26 mouse cellular contexts compared by ENCODE assay signal in genomic region chr6:137210991-137211390, GRCm38 (mm10). TPM values are rescaled to one million over a fixed set of nuclear protein-coding genes. Genes with fewer than 3 reads are reported as not detected.
"Had no signal": no experiment of that assay in that cellular context is flagged by ENCODE, and none has a peak within 500 bp of the region (broad histone marks: within the 10 kb centered on the region; RNA-seq: fewer than 3 reads in every experiment).

No protein-coding gene starts in this region.

- H3K4me3 ChIP-seq: heart, embryonic 12.5 days; heart, embryonic 13.5 days; heart, embryonic 15.5 days; hindbrain, embryonic 10.5 days; hindbrain, embryonic 12.5 days; hindbrain, embryonic 13.5 days; hindbrain, embryonic 15.5 days; intestine, embryonic 15.5 days; kidney, embryonic 15.5 days; layer of hippocampus, adult 2 months; left cerebral cortex, adult 2 months had no signal

- H3K4me2 ChIP-seq: heart, embryonic 11.5 days; heart, embryonic 12.5 days; heart, embryonic 13.5 days; heart, embryonic 15.5 days; hindbrain, embryonic 12.5 days; hindbrain, embryonic 13.5 days; hindbrain, embryonic 14.5 days; hindbrain, embryonic 15.5 days; intestine, embryonic 15.5 days; kidney, embryonic 15.5 days had no signal

- H3K9me3 ChIP-seq: heart, embryonic 12.5 days; heart, embryonic 13.5 days; heart, embryonic 15.5 days; hindbrain, embryonic 10.5 days; hindbrain, embryonic 12.5 days; hindbrain, embryonic 13.5 days; hindbrain, embryonic 15.5 days; intestine, embryonic 15.5 days; kidney, embryonic 15.5 days had no signal

- H3K4me1 ChIP-seq: heart, embryonic 12.5 days; hindbrain, embryonic 10.5 days; hindbrain, embryonic 12.5 days; hindbrain, embryonic 13.5 days; hindbrain, embryonic 15.5 days; intestine, embryonic 15.5 days; kidney, embryonic 15.5 days had no signal

- H3K9ac ChIP-seq: heart, embryonic 12.5 days; heart, embryonic 13.5 days; heart, embryonic 15.5 days; hindbrain, embryonic 12.5 days; hindbrain, embryonic 13.5 days; hindbrain, embryonic 14.5 days; hindbrain, embryonic 15.5 days; intestine, embryonic 15.5 days; kidney, embryonic 15.5 days had no signal

- H3K27me3 ChIP-seq: heart, embryonic 12.5 days; heart, embryonic 13.5 days; heart, embryonic 15.5 days; hindbrain, embryonic 12.5 days; hindbrain, embryonic 13.5 days; hindbrain, embryonic 15.5 days; intestine, embryonic 15.5 days; kidney, embryonic 15.5 days had no signal

- H3K36me3 ChIP-seq: heart, embryonic 12.5 days; heart, embryonic 13.5 days; heart, embryonic 15.5 days; hindbrain, embryonic 10.5 days; hindbrain, embryonic 12.5 days; hindbrain, embryonic 13.5 days; hindbrain, embryonic 15.5 days; intestine, embryonic 15.5 days; kidney, embryonic 15.5 days had no signal

- DNase-seq: heart, postnatal 14 days; heart, postnatal 36 days; heart, postnatal 4 days; kidney, postnatal 4 days; layer of hippocampus, adult 9-11 months; layer of hippocampus, postnatal 36 days had no signal

- ATAC-seq: hindbrain, embryonic 16.5 days; hindbrain, postnatal 0 days; inflammation-experienced regulatory T-cells, adult 6 months; intestine, embryonic 15.5 days; intestine, embryonic 16.5 days; intestine, postnatal 0 days had no signal

- H3K27ac ChIP-seq: heart, embryonic 13.5 days; heart, embryonic 15.5 days; hindbrain, embryonic 10.5 days; hindbrain, embryonic 12.5 days; hindbrain, embryonic 13.5 days; hindbrain, embryonic 14.5 days; hindbrain, embryonic 15.5 days; hindbrain, postnatal 0 days; intestine, embryonic 15.5 days; kidney, embryonic 15.5 days; kidney, postnatal 0 days; layer of hippocampus, adult 2 months; left cerebral cortex, adult 2 months had no signal

RNA-seq across cellular contexts. Expression of gene Rerg, which starts 40.7 kb away (rescaled TPM):
- total RNA-seq: hematopoietic stem cell, adult 5-6 weeks had no signal
- polyA plus RNA-seq: inflammation-experienced regulatory T-cells, adult 6 months had no signal
